Mouse (Mus musculus): Measurements from ENCODE around the gene Rpl36al. TPM values are rescaled to one million over a fixed set of nuclear protein-coding genes. Genes with fewer than 3 reads are reported as not detected.

Rpl36al gene
- polyA plus RNA-seq (2015; fragmentation: Nextera tagmentation; extraction: Ambion mirVana), result 316 and 338 TPM in 2 replicates

- Histone ChIP-seq H3K4me2 (replicated peaks) (peak within 1 kb of the TSS; percentile 91), H3K9me3 (no peaks in the 10 kb centered on the region), H3K27me3 (no peaks in the 10 kb centered on the region), H3K9ac (replicated peaks) (peak within 1 kb of the TSS; percentile 62), H3K27ac (replicated peaks) (peak within 1 kb of the TSS; percentile 92), H3K36me3 (peaks cover 9% of the 10 kb centered on the region), H3K4me1 (peaks cover 29% of the 10 kb centered on the region), H3K4me3 (peak within 1 kb of the TSS; percentile 54)
- under 1% methylated on average over 84 of the region's 84 CpGs for WGBS
- ATAC-seq (replicated peaks), result peak; percentile 100
Observed at GRCm38 (mm10) chr12:69183583-69184308, at the start of gene Rpl36al, which contains the start of gene Mgat2. Rpl36al (minus strand) TSS chr12:69184083. Mgat2 (plus strand) TSS chr12:69184157.

- no peak overlapping the region for H3K27ac ChIP-seq (replicated peaks)
- 67% methylated on average over 2 of the region's 2 CpGs for WGBS
- H3K36me3 ChIP-seq, result no peaks in the 10 kb centered on the region
- peaks cover 8% of the 10 kb centered on the region for H3K4me1 ChIP-seq
- no peaks in the 10 kb centered on the region for H3K27me3 ChIP-seq
- H3K9me3 ChIP-seq, result no peaks in the 10 kb centered on the region
- ATAC-seq (replicated peaks), result no peak
- no peak overlapping the region for H3K4me2 ChIP-seq (replicated peaks)
- no peak overlapping the region for H3K4me3 ChIP-seq
- H3K9ac ChIP-seq (replicated peaks), result no peak overlapping the region
Observed at GRCm38 (mm10) chr12:69229251-69229650, 45.4 kb upstream of the Rpl36al start.

- under 1% methylated on average over 37 of the region's 37 CpGs for WGBS
- ATAC-seq (replicated peaks), result peak; percentile 98
- H3K36me3 ChIP-seq, result no peaks in the 10 kb centered on the region
- H3K27me3 ChIP-seq, result no peaks in the 10 kb centered on the region
- H3K27ac ChIP-seq (replicated peaks), result peak within 1 kb of the TSS; percentile 58; the same call in 1 of the 2 replicates
- peaks cover 8% of the 10 kb centered on the region for H3K4me1 ChIP-seq
- H3K4me3 ChIP-seq, result peak within 1 kb of the TSS; percentile 60
- no peaks in the 10 kb centered on the region for H3K9me3 ChIP-seq
- H3K9ac ChIP-seq (replicated peaks), result peak within 1 kb of the TSS; percentile 45; the same call in 1 of the 2 replicates
- H3K4me2 ChIP-seq (replicated peaks), result peak within 1 kb of the TSS; percentile 46
Observed at GRCm38 (mm10) chr12:69227776-69228466, 44.0 kb upstream of the Rpl36al start, which contains the start of gene Pole2. Pole2 (minus strand) TSS chr12:69228195.

- no peak for ATAC-seq (replicated peaks)
- H3K27ac ChIP-seq (replicated peaks), result no peak overlapping the region
- H3K9ac ChIP-seq (replicated peaks), result no peak overlapping the region
- H3K4me2 ChIP-seq (replicated peaks), result no peak overlapping the region
- H3K4me3 ChIP-seq, result no peak overlapping the region
- H3K4me1 ChIP-seq, result peaks cover under 1% of the 10 kb centered on the region; the same call in 1 of the 2 replicates
- H3K36me3 ChIP-seq, result no peaks in the 10 kb centered on the region
- H3K27me3 ChIP-seq, result no peaks in the 10 kb centered on the region
- WGBS, result 91% methylated on average over 19 of the region's 19 CpGs
- no peaks in the 10 kb centered on the region for H3K9me3 ChIP-seq
Observed at GRCm38 (mm10) chr12:69220613-69221277, 36.9 kb upstream of the Rpl36al start.

- H3K9ac ChIP-seq (replicated peaks), result no peak overlapping the region
- ATAC-seq (replicated peaks), result no peak
- no peak overlapping the region for H3K4me3 ChIP-seq
- no peaks in the 10 kb centered on the region for H3K27me3 ChIP-seq
- no peaks in the 10 kb centered on the region for H3K36me3 ChIP-seq
- H3K27ac ChIP-seq (replicated peaks), result no peak overlapping the region
- 94% methylated on average over 7 of the region's 7 CpGs for WGBS
- H3K4me1 ChIP-seq, result peaks cover 3% of the 10 kb centered on the region; the same call in 1 of the 2 replicates
- no peak overlapping the region for H3K4me2 ChIP-seq (replicated peaks)
- H3K9me3 ChIP-seq, result no peaks in the 10 kb centered on the region
Observed at GRCm38 (mm10) chr12:69216587-69216986, 32.7 kb upstream of the Rpl36al start.

GRCm38 (mm10) chr12:69215000-69215785 lies 31.3 kb upstream of the Rpl36al start:
- H3K27ac ChIP-seq (replicated peaks), result 0 out of 2 replicates have a peak overlapping the region, but pooled peaks have one; percentile 9
- no peaks in the 10 kb centered on the region for H3K36me3 ChIP-seq
- peak; percentile 77 for ATAC-seq (replicated peaks)
- H3K4me1 ChIP-seq, result peaks cover 3% of the 10 kb centered on the region; the same call in 1 of the 2 replicates
- no peak overlapping the region for H3K4me2 ChIP-seq (replicated peaks)
- H3K27me3 ChIP-seq, result no peaks in the 10 kb centered on the region
- H3K4me3 ChIP-seq, result no peak overlapping the region
- no peaks in the 10 kb centered on the region for H3K9me3 ChIP-seq
- H3K9ac ChIP-seq (replicated peaks), result no peak overlapping the region
- 67% methylated on average over 3 of the region's 3 CpGs for WGBS

- ATAC-seq (replicated peaks), result no peak
- H3K9me3 ChIP-seq, result no peaks in the 10 kb centered on the region
- no peak overlapping the region for H3K4me3 ChIP-seq
- peaks cover 3% of the 10 kb centered on the region; the same call in 1 of the 2 replicates for H3K4me1 ChIP-seq
- no peak overlapping the region for H3K27ac ChIP-seq (replicated peaks)
- no peak overlapping the region for H3K4me2 ChIP-seq (replicated peaks)
- no peaks in the 10 kb centered on the region for H3K27me3 ChIP-seq
- H3K9ac ChIP-seq (replicated peaks), result no peak overlapping the region
- no peaks in the 10 kb centered on the region for H3K36me3 ChIP-seq
- WGBS, result 90% methylated on average over 7 of the region's 7 CpGs
Observed at GRCm38 (mm10) chr12:69214393-69214792, 30.5 kb upstream of the Rpl36al start.

- 93% methylated on average over 13 of the region's 13 CpGs for WGBS
- Histone ChIP-seq H3K36me3 (no peaks in the 10 kb centered on the region), H3K4me2 (replicated peaks) (no peak overlapping the region), H3K4me1 (peaks cover 3% of the 10 kb centered on the region; the same call in 1 of the 2 replicates), H3K9ac (replicated peaks) (no peak overlapping the region), H3K27me3 (no peaks in the 10 kb centered on the region), H3K9me3 (no peaks in the 10 kb centered on the region), H3K4me3 (no peak overlapping the region), H3K27ac (replicated peaks) (no peak overlapping the region)
- no peak for ATAC-seq (replicated peaks)
Observed at GRCm38 (mm10) chr12:69213186-69213777, 29.4 kb upstream of the Rpl36al start.

GRCm38 (mm10) chr12:69211057-69211456 lies 27.2 kb upstream of the Rpl36al start:
- 84% methylated on average over 5 of the region's 5 CpGs for WGBS
- no peak overlapping the region for H3K27ac ChIP-seq (replicated peaks)
- no peaks in the 10 kb centered on the region for H3K27me3 ChIP-seq
- H3K9ac ChIP-seq (replicated peaks), result no peak overlapping the region
- no peaks in the 10 kb centered on the region for H3K9me3 ChIP-seq
- peaks cover 3% of the 10 kb centered on the region; the same call in 1 of the 2 replicates for H3K4me1 ChIP-seq
- no peak overlapping the region for H3K4me2 ChIP-seq (replicated peaks)
- ATAC-seq (replicated peaks), result no peak
- H3K4me3 ChIP-seq, result no peak overlapping the region
- H3K36me3 ChIP-seq, result no peaks in the 10 kb centered on the region

GRCm38 (mm10) chr12:69210056-69210979 lies 26.4 kb upstream of the Rpl36al start:
- no peak overlapping the region for H3K9ac ChIP-seq (replicated peaks)
- no peak overlapping the region for H3K4me3 ChIP-seq
- ATAC-seq (replicated peaks), result no peak; the same call in 1 of the 2 replicates
- WGBS, result 85% methylated on average over 18 of the region's 18 CpGs
- H3K27ac ChIP-seq (replicated peaks), result no peak overlapping the region
- H3K4me1 ChIP-seq, result no peaks in the 10 kb centered on the region
- no peaks in the 10 kb centered on the region for H3K9me3 ChIP-seq
- no peaks in the 10 kb centered on the region for H3K36me3 ChIP-seq
- H3K4me2 ChIP-seq (replicated peaks), result no peak overlapping the region
- no peaks in the 10 kb centered on the region for H3K27me3 ChIP-seq
